Mouse (Mus musculus): Measurements from ENCODE around the gene Hoxd4. TPM values are rescaled to one million over a fixed set of nuclear protein-coding genes. Genes with fewer than 3 reads are reported as not detected.

The Hoxd4 gene
- polyA plus RNA-seq, 1 experiment from 2014 or later: 11.2 TPM

- H3K9me3 ChIP-seq (ENCODE audit: control insufficient read depth, low read length): no peaks in the 10 kb centered on the region
- H3K36me3 ChIP-seq (ENCODE audit: control insufficient read depth, insufficient read depth, low read length): peaks cover 2% of the 10 kb centered on the region; the same call in 1 of the 2 replicates
- peaks cover 61% of the 10 kb centered on the region for H3K4me1 ChIP-seq (ENCODE audit: control insufficient read depth, insufficient read depth, low read length)
- H3K27me3 ChIP-seq (ENCODE audit: control insufficient read depth, insufficient read depth, low read length): no peaks in the 10 kb centered on the region
- 8% methylated on average over 7 of the region's 7 CpGs for WGBS
- no peak for ATAC-seq (ENCODE audit: insufficient read depth, low FRiP score, low TSS enrichment)
- H3K27ac ChIP-seq (ENCODE audit: low read depth, low read length): peak overlapping the region; percentile 99
- peak overlapping the region; percentile 95 for H3K9ac ChIP-seq (ENCODE audit: low read length)
- peak; percentile 52 for DNase-seq (ENCODE audit: low spot score)
- peak overlapping the region; percentile 66 for H3K4me3 ChIP-seq (ENCODE audit: low read depth, low read length)
- H3K4me2 ChIP-seq (ENCODE audit: low read depth): peak overlapping the region; percentile 89
Observed at GRCm38 (mm10) chr2:74724244-74725015, 12.7 kb downstream of the Hoxd4 start.

GRCm38 (mm10) chr2:74725171-74725570 lies 13.4 kb downstream of the Hoxd4 start:
- H3K27ac ChIP-seq (ENCODE audit: low read depth, low read length): peak overlapping the region; percentile 99
- peak overlapping the region; percentile 66 for H3K4me3 ChIP-seq (ENCODE audit: low read depth, low read length)
- DNase-seq (ENCODE audit: low spot score): peak; percentile 53
- ATAC-seq (ENCODE audit: insufficient read depth, low FRiP score, low TSS enrichment): no peak
- peaks cover 55% of the 10 kb centered on the region for H3K4me1 ChIP-seq (ENCODE audit: control insufficient read depth, insufficient read depth, low read length)
- H3K36me3 ChIP-seq (ENCODE audit: control insufficient read depth, insufficient read depth, low read length): peaks cover 2% of the 10 kb centered on the region; the same call in 1 of the 2 replicates
- H3K27me3 ChIP-seq (ENCODE audit: control insufficient read depth, insufficient read depth, low read length): no peaks in the 10 kb centered on the region
- H3K9me3 ChIP-seq (ENCODE audit: control insufficient read depth, low read length): no peaks in the 10 kb centered on the region
- H3K9ac ChIP-seq (ENCODE audit: low read length): peak overlapping the region; percentile 95
- 4% methylated on average over 17 of the region's 17 CpGs for WGBS
- H3K4me2 ChIP-seq (ENCODE audit: low read depth): peak overlapping the region; percentile 89

- H3K4me3 ChIP-seq (ENCODE audit: low read depth, low read length): peak within 1 kb of the TSS; percentile 66
- H3K27ac ChIP-seq (ENCODE audit: low read depth, low read length): peak within 1 kb of the TSS; percentile 99
- peak within 1 kb of the TSS; percentile 95 for H3K9ac ChIP-seq (ENCODE audit: low read length)
- no peak for ATAC-seq (ENCODE audit: insufficient read depth, low FRiP score, low TSS enrichment)
- H3K9me3 ChIP-seq (ENCODE audit: control insufficient read depth, low read length): no peaks in the 10 kb centered on the region
- no peaks in the 10 kb centered on the region for H3K27me3 ChIP-seq (ENCODE audit: control insufficient read depth, insufficient read depth, low read length)
- H3K4me1 ChIP-seq (ENCODE audit: control insufficient read depth, insufficient read depth, low read length): peaks cover 57% of the 10 kb centered on the region
- H3K36me3 ChIP-seq (ENCODE audit: control insufficient read depth, insufficient read depth, low read length): peaks cover 2% of the 10 kb centered on the region; the same call in 1 of the 2 replicates
- H3K4me2 ChIP-seq (ENCODE audit: low read depth): peak within 1 kb of the TSS; percentile 89
- 10% methylated on average over 5 of the region's 5 CpGs for whole genome bisulfite sequencing
- DNase-seq (ENCODE audit: low spot score): peak; percentile 63
Observed at GRCm38 (mm10) chr2:74726551-74726950, 14.8 kb downstream of the Hoxd4 start, which contains the start of gene Gm28230. Gm28230 (plus strand) TSS chr2:74726728.

GRCm38 (mm10) chr2:74726973-74727639 lies 15.4 kb downstream of the Hoxd4 start:
- DNase-seq (ENCODE audit: low spot score) (peak; percentile 67), ATAC-seq (ENCODE audit: insufficient read depth, low FRiP score, low TSS enrichment) (peak; percentile 2; the same call in 1 of the 2 replicates)
- WGBS: under 1% methylated on average over 39 of the region's 43 CpGs
- H3K9me3 ChIP-seq (ENCODE audit: control insufficient read depth, low read length): no peaks in the 10 kb centered on the region
- H3K4me2 ChIP-seq (ENCODE audit: low read depth): peak overlapping the region; percentile 89
- H3K4me3 ChIP-seq (ENCODE audit: low read depth, low read length): peak overlapping the region; percentile 66
- peak overlapping the region; percentile 99 for H3K27ac ChIP-seq (ENCODE audit: low read depth, low read length)
- H3K4me1 ChIP-seq (ENCODE audit: control insufficient read depth, insufficient read depth, low read length): peaks cover 59% of the 10 kb centered on the region
- H3K9ac ChIP-seq (ENCODE audit: low read length): peak overlapping the region; percentile 95
- no peaks in the 10 kb centered on the region for H3K27me3 ChIP-seq (ENCODE audit: control insufficient read depth, insufficient read depth, low read length)
- H3K36me3 ChIP-seq (ENCODE audit: control insufficient read depth, insufficient read depth, low read length): peaks cover 2% of the 10 kb centered on the region; the same call in 1 of the 2 replicates

- Histone ChIP-seq H3K27me3 (ENCODE audit: control insufficient read depth, insufficient read depth, low read length) (no peaks in the 10 kb centered on the region), H3K4me1 (ENCODE audit: control insufficient read depth, insufficient read depth, low read length) (peaks cover 62% of the 10 kb centered on the region), H3K36me3 (ENCODE audit: control insufficient read depth, insufficient read depth, low read length) (peaks cover 2% of the 10 kb centered on the region; the same call in 1 of the 2 replicates), H3K4me3 (ENCODE audit: low read depth, low read length) (peak overlapping the region; percentile 66), H3K9ac (ENCODE audit: low read length) (peak overlapping the region; percentile 95), H3K4me2 (ENCODE audit: low read depth) (peak overlapping the region; percentile 89), H3K9me3 (ENCODE audit: control insufficient read depth, low read length) (no peaks in the 10 kb centered on the region), H3K27ac (ENCODE audit: low read depth, low read length) (peak overlapping the region; percentile 99)
- WGBS: under 1% methylated on average over 25 of the region's 25 CpGs
- ATAC-seq (ENCODE audit: insufficient read depth, low FRiP score, low TSS enrichment): no peak; the same call in 1 of the 2 replicates
- DNase-seq (ENCODE audit: low spot score): peak; percentile 70
Observed at GRCm38 (mm10) chr2:74727640-74728302, 16.0 kb downstream of the Hoxd4 start.

- Histone ChIP-seq H3K9ac (ENCODE audit: low read length) (peak overlapping the region; percentile 95), H3K9me3 (ENCODE audit: control insufficient read depth, low read length) (no peaks in the 10 kb centered on the region), H3K27me3 (ENCODE audit: control insufficient read depth, insufficient read depth, low read length) (no peaks in the 10 kb centered on the region), H3K4me3 (ENCODE audit: low read depth, low read length) (peak overlapping the region; percentile 66), H3K4me2 (ENCODE audit: low read depth) (peak overlapping the region; percentile 89), H3K4me1 (ENCODE audit: control insufficient read depth, insufficient read depth, low read length) (peaks cover 60% of the 10 kb centered on the region), H3K27ac (ENCODE audit: low read depth, low read length) (peak overlapping the region; percentile 99), H3K36me3 (ENCODE audit: control insufficient read depth, insufficient read depth, low read length) (peaks cover 2% of the 10 kb centered on the region; the same call in 1 of the 2 replicates)
- 5% methylated on average over 13 of the region's 13 CpGs for WGBS
- DNase-seq (ENCODE audit: low spot score): peak; percentile 63
- ATAC-seq (ENCODE audit: insufficient read depth, low FRiP score, low TSS enrichment): no peak
Observed at GRCm38 (mm10) chr2:74728303-74728680, 16.6 kb downstream of the Hoxd4 start.

GRCm38 (mm10) chr2:74730331-74730730 lies 18.6 kb downstream of the Hoxd4 start:
- WGBS: under 1% methylated on average over 8 of the region's 8 CpGs
- H3K9ac ChIP-seq (ENCODE audit: low read length): peak overlapping the region; percentile 95
- peaks cover 2% of the 10 kb centered on the region; the same call in 1 of the 2 replicates for H3K36me3 ChIP-seq (ENCODE audit: control insufficient read depth, insufficient read depth, low read length)
- H3K4me2 ChIP-seq (ENCODE audit: low read depth): peak overlapping the region; percentile 91
- H3K27ac ChIP-seq (ENCODE audit: low read depth, low read length): peak overlapping the region; percentile 99
- peak; percentile 56 for DNase-seq (ENCODE audit: low spot score)
- H3K4me3 ChIP-seq (ENCODE audit: low read depth, low read length): peak overlapping the region; percentile 48
- no peaks in the 10 kb centered on the region for H3K9me3 ChIP-seq (ENCODE audit: control insufficient read depth, low read length)
- H3K27me3 ChIP-seq (ENCODE audit: control insufficient read depth, insufficient read depth, low read length): no peaks in the 10 kb centered on the region
- peaks cover 63% of the 10 kb centered on the region for H3K4me1 ChIP-seq (ENCODE audit: control insufficient read depth, insufficient read depth, low read length)
- no peak for ATAC-seq (ENCODE audit: insufficient read depth, low FRiP score, low TSS enrichment)

- ATAC-seq (ENCODE audit: insufficient read depth, low FRiP score, low TSS enrichment): no peak
- H3K4me3 ChIP-seq (ENCODE audit: low read depth, low read length): peak overlapping the region; percentile 48
- no peaks in the 10 kb centered on the region for H3K9me3 ChIP-seq (ENCODE audit: control insufficient read depth, low read length)
- peak; percentile 64 for DNase-seq (ENCODE audit: low spot score)
- peak overlapping the region; percentile 99 for H3K27ac ChIP-seq (ENCODE audit: low read depth, low read length)
- H3K9ac ChIP-seq (ENCODE audit: low read length): peak overlapping the region; percentile 95
- H3K36me3 ChIP-seq (ENCODE audit: control insufficient read depth, insufficient read depth, low read length): peaks cover 2% of the 10 kb centered on the region; the same call in 1 of the 2 replicates
- H3K4me2 ChIP-seq (ENCODE audit: low read depth): peak overlapping the region; percentile 91
- no peaks in the 10 kb centered on the region for H3K27me3 ChIP-seq (ENCODE audit: control insufficient read depth, insufficient read depth, low read length)
- peaks cover 66% of the 10 kb centered on the region for H3K4me1 ChIP-seq (ENCODE audit: control insufficient read depth, insufficient read depth, low read length)
Observed at GRCm38 (mm10) chr2:74731055-74731454, 19.3 kb downstream of the Hoxd4 start.

All from neural tube, embryonic 11.5 days (tissue).